Mouse (Mus musculus): ENCODE data around the gene Nadsyn1. TPM values are rescaled to one million over a fixed set of nuclear protein-coding genes. Genes with fewer than 3 reads are reported as not detected.

Gene Nadsyn1
- 10 to 100 TPM in 1 of 2 experiments, 1 to 10 TPM in 1; 9.8 to 12.4 TPM for total RNA-seq (2023)

DNA sequence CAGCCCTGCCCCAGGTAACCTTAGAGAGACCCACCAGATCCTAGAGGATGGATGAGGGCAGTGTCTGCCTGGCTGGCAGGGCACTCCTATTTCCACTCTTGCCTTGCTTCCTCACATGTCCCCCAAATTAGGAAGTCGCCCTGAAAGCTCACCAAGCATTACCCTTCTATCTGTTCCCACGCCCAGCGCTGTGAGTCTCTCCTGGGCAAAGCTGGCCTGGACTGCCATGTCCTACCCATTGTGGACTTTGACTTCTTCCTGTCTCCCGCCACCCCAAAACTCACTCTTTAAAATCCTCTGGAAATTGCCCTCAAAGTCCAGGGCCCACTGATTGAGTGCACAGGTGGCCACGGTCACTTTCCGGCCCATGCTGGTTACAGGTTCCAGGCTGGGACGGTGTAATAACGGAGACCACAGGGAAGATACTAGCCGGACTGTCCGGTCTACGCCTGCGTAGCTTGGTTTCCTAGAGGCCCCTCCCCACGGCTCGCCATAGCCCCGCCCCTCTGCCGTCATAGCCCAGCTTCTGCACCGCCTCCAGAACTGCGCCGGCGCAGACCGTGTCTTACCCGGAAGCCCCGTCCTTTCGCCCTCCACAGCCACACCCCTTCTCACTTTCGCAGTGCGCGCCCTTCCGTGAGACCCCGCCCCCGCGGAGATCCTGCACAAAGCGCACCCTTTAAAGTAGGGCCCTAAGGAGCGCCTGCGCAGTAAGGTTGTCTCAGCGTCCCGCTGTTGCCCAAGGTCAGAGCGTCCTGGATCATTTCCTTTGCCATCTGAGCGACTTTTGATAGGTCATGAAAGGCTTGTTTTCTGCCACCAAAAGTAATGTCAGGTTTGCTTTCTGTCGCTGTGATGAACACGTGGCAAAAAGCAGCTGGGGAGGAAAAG, at the start of gene Nadsyn1, which contains the start of gene Dhcr7:
Gene Nadsyn1 (minus strand): TSS at position 475 of the 891 bp plus-strand sequence.
Gene Dhcr7 (plus strand): TSS at position 771 of the 891 bp plus-strand sequence.

GRCm38 (mm10) chr7:143866538-143866937, 43.9 kb upstream of the Nadsyn1 start, which contains the start of gene Gm498:
Gm498 (plus strand) TSS chr7:143866838.

GRCm38 (mm10) chr7:143783996-143784829, 38.4 kb downstream of the Nadsyn1 start, which contains the start of gene Mrgpre:
Mrgpre (minus strand) TSS chr7:143784500.

GRCm38 (mm10) chr7:143766893-143767292, 55.8 kb downstream of the Nadsyn1 start, which contains the start of gene Mrgprg:
Mrgprg (minus strand) TSS chr7:143766993.

GRCm38 (mm10) chr7:143756125-143757026, 66.3 kb downstream of the Nadsyn1 start, which contains the start of gene Osbpl5:
Osbpl5 (minus strand) TSS chr7:143756985.

Other genes starting within 250 kb of the Nadsyn1 start
- 10 to 100 TPM; 26.2 to 29.8 TPM for gene Cars, start 222.8 kb downstream of the Nadsyn1 start, total RNA-seq (2023)
- gene Tnfrsf26, start 194.1 kb downstream of the Nadsyn1 start, total RNA-seq (2023), result 1 to 10 TPM; 2.4 TPM
- 1 to 10 TPM; 2.5 to 3.2 TPM for gene Tnfrsf22, start 173.2 kb downstream of the Nadsyn1 start, total RNA-seq (2023)
- gene Tnfrsf23, start 137.0 kb downstream of the Nadsyn1 start, total RNA-seq (2023), result 1 to 10 TPM; 3.6 TPM
- 1 to 10 TPM; 1.4 to 1.7 TPM for gene Osbpl5, start 65.9 kb downstream of the Nadsyn1 start, total RNA-seq (2023)
- not detected for gene Mrgprg, start 55.9 kb downstream of the Nadsyn1 start, total RNA-seq (2023)
- under 1 TPM in 1 of 2 experiments, not detected in 1; 0.13 TPM for gene Mrgpre, start 38.3 kb downstream of the Nadsyn1 start, total RNA-seq (2023)
- gene Dhcr7, start 296 bp upstream of the Nadsyn1 start, total RNA-seq (2023), result 10 to 100 TPM; 17.3 to 17.5 TPM
- gene Gm498, start 44.0 kb upstream of the Nadsyn1 start, total RNA-seq (2023), result not detected
- gene Shank2, start 179.1 kb upstream of the Nadsyn1 start, total RNA-seq (2023), result under 1 TPM in 1 of 2 experiments, not detected in 1; 0.10 TPM

All from monocyte, adult 59 days (primary cell).